Mouse (Mus musculus) natural killer cell, adult 2 months (primary cell): Measurements from ENCODE around the gene Klk13.

Experiments
- DNase-seq, 2 experiments: peaks; one replicate each; pipeline ENCODE4 v3.0.0; 2022; ENCODE audit warnings: low spot score in 2 of 2

Klk13 gene

DNA sequence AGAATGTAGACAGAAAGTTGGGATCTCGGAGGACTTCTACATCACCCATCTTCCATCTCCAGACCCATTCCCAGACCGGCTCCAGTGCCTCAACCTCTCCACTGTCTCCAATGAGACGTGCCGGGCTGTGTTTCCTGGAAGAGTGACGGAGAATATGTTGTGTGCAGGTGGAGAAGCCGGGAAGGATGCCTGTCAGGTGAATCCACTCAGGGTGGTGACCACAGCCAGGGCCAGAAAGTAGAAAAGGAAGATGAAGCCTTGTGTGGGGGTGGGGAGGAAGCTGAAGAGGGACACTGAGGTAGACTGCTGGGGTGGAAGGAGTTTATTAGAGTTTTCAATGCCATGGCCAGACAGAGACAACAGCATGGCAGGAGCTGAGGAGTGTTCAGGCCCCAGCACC, 59.5 kb downstream of the Klk13 start:
- no peak for DNase-seq

DNA sequence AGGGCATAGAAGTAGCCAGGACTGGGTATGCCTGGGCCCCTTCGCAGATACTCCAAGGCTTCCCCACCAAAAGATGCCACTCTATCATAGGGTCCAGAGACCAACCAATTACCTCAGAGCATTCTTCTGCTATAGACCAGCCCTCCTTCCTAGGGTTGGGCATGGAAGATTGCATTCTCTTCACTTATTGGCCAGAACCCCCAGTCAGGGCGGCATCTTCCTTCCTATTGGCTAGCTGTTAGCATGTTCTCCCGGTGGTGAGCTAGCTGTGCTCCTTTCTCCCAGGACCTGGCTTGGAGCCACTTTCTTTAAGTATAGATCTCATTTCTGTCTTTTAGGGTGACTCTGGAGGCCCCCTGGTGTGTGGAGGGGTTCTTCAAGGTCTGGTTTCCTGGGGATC, 60.5 kb downstream of the Klk13 start:
- DNase-seq: no peak

- no peak for DNase-seq
These were observed 62.0 kb downstream of the Klk13 start, which contains the start of gene Klk11 for GRCm38 (mm10) chr7:43774364-43774763. Klk11 (plus strand) TSS chr7:43774604.

DNA sequence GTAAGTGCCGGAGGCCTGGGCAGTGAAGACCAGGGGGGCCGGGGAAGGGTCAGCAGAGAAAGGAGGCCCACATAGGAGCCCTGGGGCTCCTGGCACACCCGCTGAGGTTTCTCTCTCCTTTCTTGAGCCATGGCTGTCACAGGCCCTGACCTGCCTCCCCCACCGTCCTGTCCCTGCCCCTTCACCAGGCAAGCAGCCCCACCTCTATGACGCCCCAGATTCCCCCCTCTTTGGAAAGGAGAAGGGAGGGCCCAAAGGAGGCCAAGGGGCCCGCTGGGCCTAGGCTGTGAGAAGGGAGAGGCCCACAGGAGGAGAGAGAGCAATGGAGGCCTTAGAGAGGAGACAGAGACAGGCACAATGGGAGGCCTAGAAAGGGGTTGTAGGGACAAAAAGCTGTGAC, 62.4 kb downstream of the Klk13 start:
- DNase-seq: no peak

DNA sequence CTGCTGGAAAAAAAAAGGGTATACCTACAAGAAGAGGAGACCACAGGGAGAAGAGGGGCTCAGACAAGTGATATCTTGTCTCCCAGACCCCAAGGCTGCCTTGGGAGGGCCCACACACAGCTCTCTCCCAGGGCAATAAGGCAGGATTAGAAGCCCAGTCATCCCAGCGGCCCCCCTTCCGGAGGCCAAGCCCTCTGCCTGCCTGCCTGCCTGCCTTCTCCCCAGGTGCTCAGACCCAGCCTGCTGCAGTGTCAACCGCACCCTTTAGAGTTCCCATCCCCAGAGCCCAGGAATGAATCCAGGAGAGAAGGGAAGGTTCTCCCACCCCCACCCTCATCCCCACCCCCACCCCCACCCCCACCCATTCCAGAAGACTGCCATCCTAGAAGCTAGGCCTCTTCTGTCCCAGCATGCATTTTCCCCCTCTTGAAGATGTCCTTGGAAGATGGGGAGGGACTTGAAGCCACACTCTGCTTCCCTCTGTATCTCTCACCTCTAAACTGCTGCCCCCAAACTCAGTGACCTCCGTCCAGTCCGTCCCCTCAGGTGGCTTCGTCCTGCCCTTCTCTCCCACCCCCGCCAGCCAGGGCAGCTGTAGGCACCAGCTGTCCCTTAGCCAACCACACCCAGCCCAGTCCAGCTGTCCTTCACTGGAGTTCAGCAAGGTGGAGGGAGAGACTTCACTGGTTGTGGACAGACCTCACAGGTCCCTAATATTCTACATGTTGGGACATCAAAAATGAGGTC, 63.1 kb downstream of the Klk13 start:
- DNase-seq: no peak

DNA sequence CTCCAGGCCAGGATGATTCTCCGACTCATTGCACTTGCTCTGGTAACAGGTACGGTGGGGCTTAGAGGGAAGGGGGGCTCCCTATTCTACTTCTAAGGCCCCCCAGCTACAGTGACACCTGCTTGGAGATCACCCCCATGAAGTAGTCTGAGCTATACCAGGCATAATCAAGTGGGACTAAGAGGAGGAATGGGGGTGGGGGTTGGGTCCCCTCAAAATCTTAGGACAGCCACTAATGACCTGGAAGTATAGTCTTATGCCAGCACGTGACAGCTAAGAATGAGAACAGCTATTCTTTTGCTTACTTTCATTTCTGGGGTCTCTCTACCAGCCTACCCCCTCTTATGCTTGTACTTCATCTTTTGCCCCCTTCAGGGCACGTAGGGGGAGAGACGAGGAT, 64.1 kb downstream of the Klk13 start:
- no peak for DNase-seq
